Mouse (Mus musculus) small intestine, adult 2 months (tissue): Measurements from ENCODE around the gene Mmd2.

ENCODE experiments used
- CTCF ChIP-seq: fragments of 200-500 bp; IDR thresholded peaks from 2 replicates; pipeline ENCODE4 v1.5.1; 2012; ENCODE audit warnings: low read depth, mild to moderate bottlenecking, control low read depth, inconsistent platforms, low read length, moderate library complexity, mixed read lengths; ENCODE audit not compliant: insufficient replicate concordance, insufficient read length; ENCODE audit errors: extremely low read depth
- POLR2A ChIP-seq: fragments of 200-500 bp; IDR thresholded peaks from 2 replicates; pipeline ENCODE4 v1.6.1; 2012; ENCODE audit warnings: low read depth, mild to moderate bottlenecking, control low read depth, inconsistent platforms, low read length, moderate library complexity

DNA sequence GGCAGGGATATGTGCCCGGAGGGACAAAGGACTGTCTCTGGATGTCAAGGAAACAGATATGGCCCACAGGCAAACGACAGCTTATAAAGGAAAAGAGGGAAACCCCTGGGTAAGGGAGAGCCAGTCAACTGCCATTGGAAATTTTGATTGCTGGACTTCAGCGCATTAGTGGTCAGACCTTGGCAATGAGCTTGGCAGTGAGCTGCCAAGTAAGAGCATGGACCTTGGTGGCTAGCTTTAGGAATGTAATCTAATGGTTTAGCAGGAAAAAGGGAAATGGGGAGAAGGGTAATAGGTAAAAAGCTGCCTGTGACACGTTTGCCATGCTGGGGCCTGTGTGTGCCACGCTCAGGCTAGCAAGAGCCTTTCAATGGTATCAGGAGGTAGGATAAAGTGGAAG lies 52.7 kb downstream of the Mmd2 start:
- TF ChIP-seq POLR2A (no peak), CTCF (no peak)
